Mouse (Mus musculus) midbrain, postnatal 0 days (tissue): ENCODE data around the gene Dhrs11. TPM values are rescaled to one million over a fixed set of nuclear protein-coding genes. Genes with fewer than 3 reads are reported as not detected.
"Not testable (repeated sequence)": the region's sequence is repeated elsewhere in the genome, so short reads cannot be mapped to it uniquely, and the experiment has no call there.

ENCODE experiments used
- ATAC-seq: fragments of 200-750 bp; cut with Nextera tagmentation; 2 replicates; pipeline ENCODE4 v1.8.0; 2017; ENCODE audit warnings: moderate number of reproducible peaks, mild to moderate bottlenecking, moderate TSS enrichment, moderate library complexity; ENCODE audit not compliant: low FRiP score
- DNase-seq: peaks from one replicate; pipeline ENCODE4 v3.0.0-alpha.2; 2015; ENCODE audit warnings: low spot score
- H3K27ac ChIP-seq: fragments of 300-500 bp; sonication (generic); 2 replicates; pipeline ENCODE4 v1.5.1; 2014; ENCODE audit warnings: low read depth, mild to moderate bottlenecking, low read length, mixed read lengths
- H3K27me3 ChIP-seq: fragments of 300-500 bp; sonication (generic); 2 replicates; pipeline ENCODE4 v1.6.1; 2014; ENCODE audit warnings: low read length, control low read depth, mixed read lengths; ENCODE audit not compliant: insufficient read depth
- H3K36me3 ChIP-seq: fragments of 300-500 bp; sonication (generic); 2 replicates; pipeline ENCODE4 v1.6.1; 2014; ENCODE audit warnings: low read length, control low read depth, mixed read lengths; ENCODE audit not compliant: insufficient read depth
- H3K4me1 ChIP-seq: fragments of 300-500 bp; sonication (generic); 2 replicates; pipeline ENCODE4 v1.6.1; 2014; ENCODE audit warnings: mild to moderate bottlenecking, control low read depth, antibody characterized with exemption, low read length, mixed read lengths; ENCODE audit not compliant: insufficient read depth
- H3K4me2 ChIP-seq: fragments of 300-500 bp; sonication (generic); 2 replicates; pipeline ENCODE4 v1.6.1; 2014; ENCODE audit warnings: low read depth, mild to moderate bottlenecking, low read length, mixed read lengths; ENCODE audit not compliant: poor library complexity, severe bottlenecking
- H3K4me3 ChIP-seq: fragments of 300-500 bp; sonication (generic); 2 replicates; pipeline ENCODE4 v1.5.1; 2014; ENCODE audit warnings: low read depth, mild to moderate bottlenecking, low read length, moderate library complexity
- H3K9ac ChIP-seq: fragments of 300-500 bp; sonication (generic); replicated peaks from 2 replicates; pipeline ENCODE4 v1.6.1; 2014; ENCODE audit warnings: mild to moderate bottlenecking, low read length, moderate library complexity, mixed read lengths; ENCODE audit not compliant: poor library complexity, severe bottlenecking
- H3K9me3 ChIP-seq: fragments of 300-500 bp; sonication (generic); 2 replicates; pipeline ENCODE4 v1.6.1; 2016; ENCODE audit warnings: low read length, control low read depth
- CTCF ChIP-seq: IDR thresholded peaks from 2 replicates; pipeline ENCODE4 v1.5.1; 2016; ENCODE audit warnings: antibody characterized with exemption, mild to moderate bottlenecking
- WGBS: fragments of 180-500 bp; shearing (Covaris S2); extraction: QIAGEN DNeasy Blood & Tissue Kit; methylation state at CpG from one replicate; pipeline ENCODE4 v1.1.7; 2014; 5-methylcytosine and 5-hydroxymethylcytosine counted together
- polyA plus RNA-seq: library from polyadenylated mRNA; unstranded; fragments of >200 nt; fragmentation: Nextera tagmentation; extraction: Ambion mirVana; gene quantifications from 2 replicates; pipeline ENCODE4 v1.2.1, GENCODE M21; 2015
- total RNA-seq: library from RNA; depleted of rRNA; stranded (reverse); fragments of >200 nt; gene quantifications from 2 replicates; pipeline ENCODE4 v1.2.3, GENCODE M21; 2014; rRNA removed

The Dhrs11 gene
- total RNA-seq, result 7.6 and 10.1 TPM in 2 replicates
- 9.1 and 12.3 TPM in 2 replicates for polyA plus RNA-seq

GRCm38 (mm10) chr11:84828516-84829399 lies at the start of gene Dhrs11:
TSS of gene Dhrs11 (minus strand) at chr11:84828994.
- no peaks in the 10 kb centered on the region for H3K27me3 ChIP-seq
- peak; percentile 87 for ATAC-seq
- H3K4me1 ChIP-seq, result no peaks in the 10 kb centered on the region
- peak within 1 kb of the TSS; percentile 69 for H3K4me3 ChIP-seq
- TF ChIP-seq CTCF, result no peak
- peak within 1 kb of the TSS; percentile 90 for H3K4me2 ChIP-seq
- H3K27ac ChIP-seq, result peak within 1 kb of the TSS; percentile 67
- H3K9me3 ChIP-seq, result no peaks in the 10 kb centered on the region
- peak within 1 kb of the TSS; percentile 70 for H3K9ac ChIP-seq
- WGBS, result under 1% methylated on average over 59 of the region's 62 CpGs
- peaks cover 16% of the 10 kb centered on the region for H3K36me3 ChIP-seq
- peak; percentile 86 for DNase-seq

GRCm38 (mm10) chr11:84876020-84876419 lies 47.2 kb upstream of the Dhrs11 start:
- not testable (repeated sequence) for ATAC-seq, H3K27me3 ChIP-seq, H3K9ac ChIP-seq, H3K9me3 ChIP-seq, H3K4me1 ChIP-seq, H3K36me3 ChIP-seq, DNase-seq, H3K27ac ChIP-seq, H3K4me2 ChIP-seq, H3K4me3 ChIP-seq
- no CpG with 5 or more reads among the region's 1 CpGs for WGBS

- Histone ChIP-seq H3K27ac (no peak overlapping the region), H3K27me3 (no peaks in the 10 kb centered on the region), H3K4me3 (no peak overlapping the region), H3K4me2 (no peak overlapping the region), H3K36me3 (no peaks in the 10 kb centered on the region), H3K4me1 (0 out of 2 replicates have a peak, but pooled peaks cover 3% of the 10 kb centered on the region), H3K9me3 (no peaks in the 10 kb centered on the region), H3K9ac (no peak overlapping the region)
- ATAC-seq, result no peak
- TF ChIP-seq CTCF, result peak; percentile 19; the same call in 1 of the 2 replicates
- 73% methylated on average over 1 of the region's 1 CpGs for WGBS
- no peak for DNase-seq
Measured at GRCm38 (mm10) chr11:84873042-84873833, 44.4 kb upstream of the Dhrs11 start.

- H3K4me1 ChIP-seq, result peaks cover 5% of the 10 kb centered on the region; the same call in 1 of the 2 replicates
- TF ChIP-seq CTCF, result no peak
- 81% methylated on average over 4 of the region's 4 CpGs for WGBS
Measured at GRCm38 (mm10) chr11:84871548-84872069, 42.8 kb upstream of the Dhrs11 start.

GRCm38 (mm10) chr11:84871046-84871445 lies 42.3 kb upstream of the Dhrs11 start:
- TF ChIP-seq CTCF, result no peak
- H3K4me2 ChIP-seq, result peak overlapping the region; percentile 62
- DNase-seq, result peak; percentile 43
- no peaks in the 10 kb centered on the region for H3K9me3 ChIP-seq
- peak overlapping the region; percentile 99 for H3K27ac ChIP-seq
- WGBS, result 2% methylated on average over 10 of the region's 10 CpGs
- peak; percentile 60 for ATAC-seq
- peak overlapping the region; percentile 93 for H3K4me3 ChIP-seq
- H3K4me1 ChIP-seq, result peaks cover 5% of the 10 kb centered on the region; the same call in 1 of the 2 replicates
- H3K36me3 ChIP-seq, result no peaks in the 10 kb centered on the region
- H3K9ac ChIP-seq, result peak overlapping the region; percentile 97
- no peaks in the 10 kb centered on the region for H3K27me3 ChIP-seq

More at GRCm38 (mm10) chr11:84871548-84872069, 42.8 kb upstream of the Dhrs11 start:
- Histone ChIP-seq H3K9me3 (no peaks in the 10 kb centered on the region), H3K4me3 (peak overlapping the region; percentile 93), H3K27ac (peak overlapping the region; percentile 99), H3K9ac (peak overlapping the region; percentile 97), H3K36me3 (no peaks in the 10 kb centered on the region), H3K27me3 (no peaks in the 10 kb centered on the region), H3K4me2 (peak overlapping the region; percentile 62)
- no peak for ATAC-seq
- no peak for DNase-seq
